Mouse (Mus musculus): ENCODE results near the gene Plpp1. TPM values are rescaled to one million over a fixed set of nuclear protein-coding genes. Genes with fewer than 3 reads are reported as not detected.

Gene Plpp1
- polyA plus RNA-seq, 1 experiment from 2014 or later, result 61.9 TPM

DNA sequence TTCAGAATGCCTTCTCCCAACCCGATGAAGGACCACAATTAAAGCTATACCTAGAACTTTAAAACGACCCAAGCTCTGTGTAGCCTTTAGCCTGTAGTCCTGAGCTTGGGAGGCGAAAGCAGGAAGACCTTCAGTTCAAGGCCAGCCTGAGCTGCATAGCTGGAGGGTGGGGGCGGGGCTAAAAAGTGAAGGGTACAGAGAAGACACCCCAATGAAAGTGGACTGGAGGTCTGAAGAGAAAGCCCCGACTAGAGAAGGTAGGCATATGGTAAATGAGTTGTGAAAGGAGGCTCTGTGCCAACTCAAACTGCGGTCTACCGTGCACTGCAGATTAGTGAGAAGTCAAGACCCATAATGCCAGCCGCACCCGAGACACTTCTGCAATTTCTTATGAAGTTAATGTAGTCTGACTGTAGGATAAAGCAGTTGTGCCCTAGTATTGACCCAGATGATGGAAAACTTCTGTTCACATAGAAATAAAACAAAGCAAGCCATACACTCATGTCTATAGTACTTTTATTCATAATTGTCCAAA, 37.1 kb downstream of the Plpp1 start:
- no peak for ATAC-seq (ENCODE audit: low FRiP score, low TSS enrichment)
- Histone ChIP-seq H3K4me3 (ENCODE audit: low read length) (no peak overlapping the region), H3K4me2 (replicated peaks; ENCODE audit: low read depth, low read length) (no peak overlapping the region), H3K27ac (ENCODE audit: low read depth, low read length) (no peak overlapping the region), H3K27me3 (ENCODE audit: control insufficient read depth, insufficient read depth, low read length) (no peaks in the 10 kb centered on the region), H3K9ac (ENCODE audit: low read depth, low read length) (no peak overlapping the region), H3K36me3 (ENCODE audit: control insufficient read depth, insufficient read depth, low read length) (no peaks in the 10 kb centered on the region; the same call in 1 of the 2 replicates), H3K4me1 (ENCODE audit: control insufficient read depth, insufficient read depth, low read length) (peaks cover 9% of the 10 kb centered on the region; the same call in 1 of the 2 replicates), H3K9me3 (ENCODE audit: control insufficient read depth, low read length) (no peaks in the 10 kb centered on the region)
- 85% methylated on average over 9 of the region's 9 CpGs for WGBS

GRCm38 (mm10) chr13:112838562-112839232, 38.1 kb downstream of the Plpp1 start:
- no peak for ATAC-seq (ENCODE audit: low FRiP score, low TSS enrichment)
- Histone ChIP-seq H3K9ac (ENCODE audit: low read depth, low read length) (no peak overlapping the region), H3K27me3 (ENCODE audit: control insufficient read depth, insufficient read depth, low read length) (no peaks in the 10 kb centered on the region), H3K4me3 (ENCODE audit: low read length) (no peak overlapping the region), H3K4me2 (replicated peaks; ENCODE audit: low read depth, low read length) (no peak overlapping the region), H3K9me3 (ENCODE audit: control insufficient read depth, low read length) (no peaks in the 10 kb centered on the region), H3K27ac (ENCODE audit: low read depth, low read length) (no peak overlapping the region), H3K4me1 (ENCODE audit: control insufficient read depth, insufficient read depth, low read length) (0 out of 2 replicates have a peak, but pooled peaks cover 2% of the 10 kb centered on the region), H3K36me3 (ENCODE audit: control insufficient read depth, insufficient read depth, low read length) (no peaks in the 10 kb centered on the region; the same call in 1 of the 2 replicates)
- WGBS, result 92% methylated on average over 6 of the region's 6 CpGs

- WGBS, result 91% methylated on average over 16 of the region's 16 CpGs
- Histone ChIP-seq H3K9ac (ENCODE audit: low read depth, low read length) (no peak overlapping the region), H3K36me3 (ENCODE audit: control insufficient read depth, insufficient read depth, low read length) (peaks cover 4% of the 10 kb centered on the region; the same call in 1 of the 2 replicates), H3K27me3 (ENCODE audit: control insufficient read depth, insufficient read depth, low read length) (no peaks in the 10 kb centered on the region), H3K4me3 (ENCODE audit: low read length) (no peak overlapping the region), H3K4me1 (ENCODE audit: control insufficient read depth, insufficient read depth, low read length) (no peaks in the 10 kb centered on the region), H3K27ac (ENCODE audit: low read depth, low read length) (no peak overlapping the region), H3K4me2 (replicated peaks; ENCODE audit: low read depth, low read length) (no peak overlapping the region), H3K9me3 (ENCODE audit: control insufficient read depth, low read length) (no peaks in the 10 kb centered on the region)
- no peak for ATAC-seq (ENCODE audit: low FRiP score, low TSS enrichment)
Measured at GRCm38 (mm10) chr13:112840241-112841087, 39.9 kb downstream of the Plpp1 start.

GRCm38 (mm10) chr13:112845931-112846330, 45.3 kb downstream of the Plpp1 start:
- 96% methylated on average over 3 of the region's 3 CpGs for WGBS
- no peak for ATAC-seq (ENCODE audit: low FRiP score, low TSS enrichment)
- Histone ChIP-seq H3K27ac (ENCODE audit: low read depth, low read length) (no peak overlapping the region), H3K4me2 (replicated peaks; ENCODE audit: low read depth, low read length) (no peak overlapping the region), H3K36me3 (ENCODE audit: control insufficient read depth, insufficient read depth, low read length) (peaks cover 4% of the 10 kb centered on the region; the same call in 1 of the 2 replicates), H3K9ac (ENCODE audit: low read depth, low read length) (no peak overlapping the region), H3K27me3 (ENCODE audit: control insufficient read depth, insufficient read depth, low read length) (no peaks in the 10 kb centered on the region), H3K9me3 (ENCODE audit: control insufficient read depth, low read length) (no peaks in the 10 kb centered on the region), H3K4me3 (ENCODE audit: low read length) (no peak overlapping the region), H3K4me1 (ENCODE audit: control insufficient read depth, insufficient read depth, low read length) (no peaks in the 10 kb centered on the region)

GRCm38 (mm10) chr13:112853710-112854316, 53.2 kb downstream of the Plpp1 start:
- no peaks in the 10 kb centered on the region for H3K27me3 ChIP-seq (ENCODE audit: control insufficient read depth, insufficient read depth, low read length)
- H3K9ac ChIP-seq (ENCODE audit: low read depth, low read length), result no peak overlapping the region
- no peak overlapping the region for H3K27ac ChIP-seq (ENCODE audit: low read depth, low read length)
- no peak for ATAC-seq (ENCODE audit: low FRiP score, low TSS enrichment)
- peaks cover 3% of the 10 kb centered on the region; the same call in 1 of the 2 replicates for H3K36me3 ChIP-seq (ENCODE audit: control insufficient read depth, insufficient read depth, low read length)
- WGBS, result 46% methylated on average over 17 of the region's 17 CpGs
- H3K4me1 ChIP-seq (ENCODE audit: control insufficient read depth, insufficient read depth, low read length), result 0 out of 2 replicates have a peak, but pooled peaks cover 3% of the 10 kb centered on the region
- no peaks in the 10 kb centered on the region for H3K9me3 ChIP-seq (ENCODE audit: control insufficient read depth, low read length)
- H3K4me3 ChIP-seq (ENCODE audit: low read length), result no peak overlapping the region
- no peak overlapping the region for H3K4me2 ChIP-seq (replicated peaks; ENCODE audit: low read depth, low read length)

DNA sequence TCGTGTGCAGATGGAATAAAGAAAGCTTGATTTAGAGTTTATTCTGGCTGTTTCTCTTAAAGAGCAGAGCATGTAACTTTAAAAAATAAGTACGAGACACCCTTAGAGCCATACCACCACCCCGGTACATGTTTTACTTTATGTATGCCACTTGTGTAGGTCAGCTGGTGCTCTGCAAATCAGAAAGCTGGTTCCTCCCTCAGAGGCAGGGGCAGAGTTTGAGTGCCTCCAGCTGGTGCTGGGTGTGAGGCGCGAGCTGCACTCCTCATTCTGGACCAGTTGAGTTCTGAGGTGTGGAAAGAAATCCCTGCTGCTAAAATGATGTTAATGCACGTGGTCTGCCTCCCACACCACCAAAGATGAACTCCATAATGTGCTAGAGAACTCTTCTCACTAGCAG, 53.8 kb downstream of the Plpp1 start:
- H3K36me3 ChIP-seq (ENCODE audit: control insufficient read depth, insufficient read depth, low read length), result peaks cover 3% of the 10 kb centered on the region; the same call in 1 of the 2 replicates
- WGBS, result 57% methylated on average over 6 of the region's 6 CpGs
- no peak for ATAC-seq (ENCODE audit: low FRiP score, low TSS enrichment)

DNA sequence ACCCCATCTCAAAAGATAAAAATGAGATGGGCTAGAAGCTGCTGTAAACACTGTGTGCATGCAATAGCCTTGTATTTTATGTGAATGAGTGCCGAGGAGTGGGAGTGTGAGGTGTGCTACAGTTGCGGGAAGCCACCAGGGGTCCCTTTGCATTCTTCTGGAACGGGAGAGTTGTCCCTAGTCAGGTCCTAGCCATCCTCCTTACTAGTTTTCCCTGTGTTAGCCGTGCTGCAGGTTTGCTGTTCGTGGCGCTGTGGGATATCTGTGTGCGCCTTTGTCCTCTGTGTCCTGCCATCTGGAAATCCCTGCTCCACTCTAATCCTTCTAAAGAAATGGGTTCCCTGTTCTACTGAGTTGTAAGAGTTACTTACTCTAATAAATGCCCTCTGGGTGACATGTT, 57.3 kb downstream of the Plpp1 start:
- H3K9me3 ChIP-seq (ENCODE audit: control insufficient read depth, low read length), result no peaks in the 10 kb centered on the region
- no peak overlapping the region for H3K9ac ChIP-seq (ENCODE audit: low read depth, low read length)
- peaks cover 12% of the 10 kb centered on the region; the same call in 1 of the 2 replicates for H3K36me3 ChIP-seq (ENCODE audit: control insufficient read depth, insufficient read depth, low read length)
- no peak overlapping the region for H3K4me3 ChIP-seq (ENCODE audit: low read length)
- WGBS, result 83% methylated on average over 7 of the region's 7 CpGs
- no peak overlapping the region for H3K4me2 ChIP-seq (replicated peaks; ENCODE audit: low read depth, low read length)
- no peak overlapping the region for H3K27ac ChIP-seq (ENCODE audit: low read depth, low read length)
- ATAC-seq (ENCODE audit: low FRiP score, low TSS enrichment), result no peak
- H3K4me1 ChIP-seq (ENCODE audit: control insufficient read depth, insufficient read depth, low read length), result 0 out of 2 replicates have a peak, but pooled peaks cover 3% of the 10 kb centered on the region
- no peaks in the 10 kb centered on the region for H3K27me3 ChIP-seq (ENCODE audit: control insufficient read depth, insufficient read depth, low read length)

More for the DNA sequence above, 53.8 kb downstream of the Plpp1 start:
- H3K4me3 ChIP-seq (ENCODE audit: low read length), result no peak overlapping the region
- no peak overlapping the region for H3K4me2 ChIP-seq (replicated peaks; ENCODE audit: low read depth, low read length)
- H3K27ac ChIP-seq (ENCODE audit: low read depth, low read length), result no peak overlapping the region
- H3K9ac ChIP-seq (ENCODE audit: low read depth, low read length), result no peak overlapping the region
- H3K9me3 ChIP-seq (ENCODE audit: control insufficient read depth, low read length), result no peaks in the 10 kb centered on the region
- H3K4me1 ChIP-seq (ENCODE audit: control insufficient read depth, insufficient read depth, low read length), result 0 out of 2 replicates have a peak, but pooled peaks cover 3% of the 10 kb centered on the region
- no peaks in the 10 kb centered on the region for H3K27me3 ChIP-seq (ENCODE audit: control insufficient read depth, insufficient read depth, low read length)

- Histone ChIP-seq H3K4me1 (ENCODE audit: control insufficient read depth, insufficient read depth, low read length) (no peaks in the 10 kb centered on the region), H3K9ac (ENCODE audit: low read depth, low read length) (no peak overlapping the region), H3K4me2 (replicated peaks; ENCODE audit: low read depth, low read length) (no peak overlapping the region), H3K9me3 (ENCODE audit: control insufficient read depth, low read length) (no peaks in the 10 kb centered on the region), H3K36me3 (ENCODE audit: control insufficient read depth, insufficient read depth, low read length) (peaks cover 15% of the 10 kb centered on the region; the same call in 1 of the 2 replicates), H3K4me3 (ENCODE audit: low read length) (no peak overlapping the region), H3K27me3 (ENCODE audit: control insufficient read depth, insufficient read depth, low read length) (no peaks in the 10 kb centered on the region), H3K27ac (ENCODE audit: low read depth, low read length) (no peak overlapping the region)
- ATAC-seq (ENCODE audit: low FRiP score, low TSS enrichment), result no peak
- WGBS, result 91% methylated on average over 21 of the region's 21 CpGs
Measured at GRCm38 (mm10) chr13:112859574-112860134, 59.1 kb downstream of the Plpp1 start.
